Mouse (Mus musculus) ES-E14 (cell line): ENCODE results near the gene Plp2. TPM values are rescaled to one million over a fixed set of nuclear protein-coding genes. Genes with fewer than 3 reads are reported as not detected.

ENCODE experiments used
- DNase-seq: peaks from one replicate; pipeline ENCODE4 v3.0.0-alpha.2; 2013; ENCODE audit warnings: low read depth, low spot score
- H3K27ac ChIP-seq: 2 replicates; pipeline ENCODE4 v1.5.1; 2012; ENCODE audit warnings: low read depth, mild to moderate bottlenecking, low read length, moderate library complexity, mixed read lengths; ENCODE audit not compliant: poor library complexity, insufficient read depth, severe bottlenecking
- H3K36me3 ChIP-seq: 2 replicates; pipeline ENCODE4 v1.6.1; 2012; ENCODE audit warnings: mild to moderate bottlenecking, low read length, moderate library complexity, mixed read lengths; ENCODE audit not compliant: control insufficient read depth, poor library complexity, insufficient read depth, severe bottlenecking
- H3K4me1 ChIP-seq, 2 experiments: fragments of 150-350 bp in 1 of 2; sonication (generic) in 1 of 2; 2 replicates each; pipeline ENCODE4 v1.6.1; 2012; ENCODE audit warnings: low read length in 2 of 2, mild to moderate bottlenecking in 1 of 2, mixed read lengths in 1 of 2; ENCODE audit not compliant: control insufficient read depth in 2 of 2, insufficient read depth in 2 of 2, poor library complexity in 1 of 2
- H3K4me3 ChIP-seq, 2 experiments: fragments of 150-350 bp in 1 of 2; sonication (generic) in 1 of 2; 2 replicates each; pipeline ENCODE4 v1.5.1; 2012; ENCODE audit warnings: low read length in 2 of 2, low read depth in 1 of 2, mild to moderate bottlenecking in 1 of 2, mixed read lengths in 1 of 2; ENCODE audit not compliant: insufficient read depth in 1 of 2, poor library complexity in 1 of 2, severe bottlenecking in 1 of 2
- H3K9ac ChIP-seq: 2 replicates; pipeline ENCODE4 v1.6.1; 2012; ENCODE audit warnings: low read depth, mild to moderate bottlenecking, low read length, mixed read lengths; ENCODE audit not compliant: poor library complexity, insufficient read depth, severe bottlenecking
- H3K9me3 ChIP-seq: fragments of 150-350 bp; sonication (generic); 2 replicates; pipeline ENCODE4 v1.6.1; 2012; ENCODE audit warnings: low read depth, mild to moderate bottlenecking, low read length; ENCODE audit not compliant: control insufficient read depth, insufficient read depth
- CHD2 ChIP-seq: IDR thresholded peaks from 2 replicates; pipeline ENCODE4 v1.6.1; 2014; ENCODE audit warnings: mild to moderate bottlenecking, low read depth, low read length, inconsistent platforms
- HCFC1 ChIP-seq: IDR thresholded peaks from 2 replicates; pipeline ENCODE4 v1.6.1; 2012; ENCODE audit warnings: low read length, inconsistent platforms, borderline replicate concordance; ENCODE audit not compliant: insufficient read depth
- MAFK ChIP-seq: IDR thresholded peaks from 2 replicates; pipeline ENCODE4 v1.6.1; 2014; ENCODE audit warnings: mild to moderate bottlenecking, low read depth, low read length, inconsistent platforms; ENCODE audit not compliant: insufficient read depth
- ZC3H11A ChIP-seq: IDR thresholded peaks from 2 replicates; pipeline ENCODE4 v1.6.1; 2012; ENCODE audit warnings: low read depth, mild to moderate bottlenecking, inconsistent platforms, low read length, borderline replicate concordance
- ZNF384 ChIP-seq: IDR thresholded peaks from 2 replicates; pipeline ENCODE4 v1.6.1; 2012; ENCODE audit warnings: low read depth, low read length, inconsistent platforms
- in situ Hi-C, 2 experiments: fragments of 600-800 bp; cut with MboI; formaldehyde crosslinking; loops; one replicate each; pipeline ENCODE4 v1.15.1; 2025; ENCODE audit warnings: low sequenced_read_pairs in 2 of 2, inconsistent platforms in 1 of 2; ENCODE audit not compliant: unreplicated experiment in 2 of 2
- total RNA-seq: library from RNA; depleted of rRNA; stranded (reverse); fragments of 300-350 nt; gene quantifications from 2 replicates; pipeline ENCODE4 v1.2.3, GENCODE M21; 2012

Gene Plp2
- total RNA-seq, 1 experiment = 278 TPM

DNA sequence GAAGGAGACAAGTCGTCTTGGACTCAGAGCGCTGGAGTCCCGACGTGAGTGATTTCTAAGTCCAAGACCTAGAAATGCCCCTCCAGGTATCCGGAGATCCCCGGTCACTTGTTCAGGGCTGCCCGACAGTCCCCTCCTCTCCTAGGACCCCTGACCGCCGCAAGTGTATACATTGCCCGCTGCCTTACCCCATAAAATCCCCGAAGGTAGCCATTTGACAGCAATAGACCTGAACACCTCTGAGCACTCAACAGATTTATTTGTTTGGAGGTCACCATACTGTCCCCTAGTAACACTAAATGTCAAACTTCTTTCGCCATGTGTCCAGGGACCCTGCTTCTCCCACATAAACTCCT is 8.8 kb upstream of the Plp2 start:
- Histone ChIP-seq H3K4me1 (0 out of 4 replicates have a peak, but pooled peaks cover 0 to 2% of the 10 kb centered on the region in 2 experiments), H3K27ac (no peak overlapping the region), H3K9me3 (no peaks in the 10 kb centered on the region), H3K36me3 (no peaks in the 10 kb centered on the region), H3K9ac (peak overlapping the region; percentile 63), H3K4me3 (peak overlapping the region; percentile 42 to 53)
- in situ Hi-C loops = loop anchor here in 1 of 2 experiments (25.0 kb wide), 1 partner anchor 218 kb away; no protein-coding TSS in a partner anchor
- no peak for DNase-seq
- TF ChIP-seq ZNF384 (no peak), CHD2 (no peak), MAFK (no peak), HCFC1 (no peak), ZC3H11A (no peak)

DNA sequence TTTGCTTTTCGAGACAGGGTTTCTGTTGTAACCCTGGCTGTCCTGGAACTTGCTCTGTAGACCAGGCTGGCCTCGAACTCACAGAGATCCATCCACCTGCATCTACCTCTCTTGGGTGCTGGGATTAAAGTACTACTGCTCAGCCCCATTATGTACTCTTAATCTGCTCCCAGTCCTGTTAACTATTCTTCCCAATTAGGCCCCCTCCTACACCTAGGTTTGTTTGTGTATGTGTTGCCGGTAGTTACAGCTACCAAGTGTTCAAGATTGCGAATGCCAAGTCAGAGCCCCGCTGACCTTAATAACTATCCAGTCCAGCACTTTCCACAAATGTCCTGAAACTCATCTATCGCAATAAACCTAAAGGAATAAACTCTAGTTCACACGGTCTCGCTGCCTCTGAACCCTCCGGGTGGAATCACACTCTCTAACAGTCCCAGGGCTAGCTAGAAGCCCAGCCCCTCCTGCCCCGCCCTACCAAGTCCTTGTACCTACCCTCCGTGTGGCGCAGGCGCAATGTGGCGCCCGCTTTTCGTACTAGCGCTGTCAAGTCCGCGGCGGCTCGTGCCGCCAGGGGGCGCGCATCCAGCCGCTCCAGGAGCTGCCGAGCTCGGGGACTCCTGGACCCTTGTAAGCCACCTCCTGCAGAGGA is 8.3 kb upstream of the Plp2 start:
- no peak overlapping the region for H3K27ac ChIP-seq

DNA sequence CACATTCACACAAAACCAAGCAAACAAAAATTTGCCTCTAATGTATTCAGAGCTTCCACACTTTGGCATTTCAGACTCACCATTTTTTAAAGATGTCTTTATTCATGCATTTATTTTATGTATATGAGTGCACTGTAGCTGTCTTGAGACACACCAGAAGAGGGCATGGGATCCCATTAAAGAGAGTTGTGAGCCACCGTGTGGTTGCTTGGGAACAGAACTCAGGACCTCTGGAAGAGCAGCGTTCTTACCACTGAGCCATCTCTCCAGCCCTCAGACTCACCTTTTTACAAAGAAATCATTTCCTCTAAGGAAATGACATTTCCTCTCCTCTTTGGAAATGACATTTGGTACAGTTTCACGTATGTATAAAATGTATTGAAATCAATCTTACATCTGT is 7.8 kb upstream of the Plp2 start:
- no peak overlapping the region for H3K4me3 ChIP-seq
- H3K9ac ChIP-seq = no peak overlapping the region
- TF ChIP-seq ZC3H11A (no peak), CHD2 (no peak), MAFK (no peak), ZNF384 (no peak), HCFC1 (no peak)
- in situ Hi-C loops = loop anchor here in 1 of 2 experiments (25.0 kb wide), 1 partner anchor 217 kb away; no protein-coding TSS in a partner anchor
- no peak for DNase-seq
- 0 out of 4 replicates have a peak, but pooled peaks cover 0 to 2% of the 10 kb centered on the region in 2 experiments for H3K4me1 ChIP-seq
- no peak overlapping the region for H3K27ac ChIP-seq
- no peaks in the 10 kb centered on the region for H3K9me3 ChIP-seq
- H3K36me3 ChIP-seq = no peaks in the 10 kb centered on the region

More for the DNA sequence above, 8.3 kb upstream of the Plp2 start:
- in situ Hi-C loops = loop anchor here in 1 of 2 experiments (25.0 kb wide), 1 partner anchor 217 kb away; no protein-coding TSS in a partner anchor
- no peaks in the 10 kb centered on the region for H3K9me3 ChIP-seq
- H3K4me3 ChIP-seq = peak overlapping the region; percentile 42 to 53
- peak overlapping the region; percentile 63 for H3K9ac ChIP-seq
- TF ChIP-seq MAFK = no peak
- no peak for TF ChIP-seq HCFC1
- no peak for TF ChIP-seq CHD2
- TF ChIP-seq ZC3H11A = no peak
- no peak for TF ChIP-seq ZNF384
- H3K4me1 ChIP-seq = 0 out of 4 replicates have a peak, but pooled peaks cover 0 to 2% of the 10 kb centered on the region in 2 experiments
- no peaks in the 10 kb centered on the region for H3K36me3 ChIP-seq
- peak; percentile 77 for DNase-seq

DNA sequence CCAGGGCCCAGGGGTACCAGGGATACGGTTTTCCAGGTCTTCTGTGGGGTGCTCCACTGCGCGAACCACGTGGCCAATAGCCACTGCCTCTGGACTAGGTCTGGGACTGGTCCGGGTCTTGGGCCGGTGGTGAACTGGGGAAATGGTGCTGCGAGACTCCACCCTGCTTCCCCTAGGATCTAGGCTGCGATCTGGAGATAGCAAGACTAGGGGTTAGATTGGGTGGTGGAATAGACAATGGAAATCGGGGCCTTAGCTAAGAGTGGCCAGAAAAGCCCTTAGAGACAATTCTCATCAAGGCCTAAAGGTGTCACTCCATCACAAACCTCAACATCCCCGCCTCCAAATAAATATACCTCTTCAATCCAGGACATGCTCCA is 3.8 kb upstream of the Plp2 start:
- in situ Hi-C loops = loop anchor here in 1 of 2 experiments (25.0 kb wide), 1 partner anchor 213 kb away; no protein-coding TSS in a partner anchor
- Histone ChIP-seq H3K4me3 (peak overlapping the region; percentile 60 to 67), H3K9ac (peak overlapping the region; percentile 70), H3K27ac (peak overlapping the region; percentile 85), H3K4me1 (peaks cover 0 to 3% of the 10 kb centered on the region in 2 experiments; a peak in 1 of 4 replicates), H3K9me3 (no peaks in the 10 kb centered on the region), H3K36me3 (no peaks in the 10 kb centered on the region)
- TF ChIP-seq ZNF384 = no peak
- TF ChIP-seq CHD2 = no peak
- TF ChIP-seq ZC3H11A = no peak
- no peak for TF ChIP-seq MAFK
- TF ChIP-seq HCFC1 = no peak
- no peak for DNase-seq
